Comparison of ENCODE assay signal across 10 mouse cellular contexts in the genomic region with DNA sequence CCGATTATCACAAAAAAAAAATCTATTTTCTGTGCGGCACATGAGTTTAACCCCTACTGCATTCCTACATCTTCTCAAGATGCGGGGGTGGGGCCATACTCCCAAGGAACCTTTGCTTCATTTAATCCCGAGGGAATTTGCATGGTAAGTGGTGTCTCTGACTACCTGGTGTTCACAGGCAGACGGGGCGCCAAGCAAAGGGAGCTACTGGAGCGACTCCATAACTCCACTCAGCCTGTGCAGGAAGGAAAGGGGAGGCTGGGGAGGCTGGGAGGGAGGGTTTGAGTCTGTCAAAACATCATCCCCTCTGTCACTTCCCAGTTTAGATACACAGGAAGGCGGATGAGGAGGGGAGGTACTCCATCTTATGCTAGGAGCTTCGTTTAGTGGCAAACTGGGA.
DNase-seq lines count a peak whose midpoint lies in the region; ATAC-seq and TF ChIP-seq lines count a peak whose summit lies in the region.
"Had no signal": no experiment of that assay in that cellular context is flagged by ENCODE, and none has a peak within 500 bp of the region (broad histone marks: within the 10 kb centered on the region; RNA-seq: fewer than 3 reads in every experiment).

No protein-coding gene starts in this region.

- no peak for TF ChIP-seq POLR2A in cortical plate, adult 2 months (IDR thresholded peaks at IDR 0.05; ENCODE audit: extremely low read depth, insufficient read depth, low read length)
- no peak for TF ChIP-seq POLR2A in thymus, adult 2 months (IDR thresholded peaks at IDR 0.05; ENCODE audit: control insufficient read depth, extremely low read depth, insufficient read depth, low read length, poor library complexity)

- H3K4me3 ChIP-seq in hindbrain, embryonic 13.5 days, result no peak overlapping the region
- no peak overlapping the region for H3K4me3 ChIP-seq in hindbrain, embryonic 10.5 days
- H3K4me3 ChIP-seq in cortical plate, adult 2 months (ENCODE audit: insufficient read depth, low read length), result no peak overlapping the region
- H3K4me3 ChIP-seq in lung, postnatal 0 days (ENCODE audit: low read depth, low read length), result no peak overlapping the region
- no peak overlapping the region for H3K4me3 ChIP-seq in thymus, adult 2 months (ENCODE audit: control insufficient read depth, insufficient read depth, low read length)

- no peak for ATAC-seq in hindbrain, embryonic 13.5 days (ENCODE audit: low FRiP score)
- peak; percentile 47 for ATAC-seq in lung, postnatal 0 days
- no peak for ATAC-seq in cerebellum, adult (ENCODE audit: insufficient number of reproducible peaks, low FRiP score, low TSS enrichment)

- H3K9me3 ChIP-seq in hindbrain, embryonic 13.5 days, result no peaks in the 10 kb centered on the region
- no peaks in the 10 kb centered on the region for H3K9me3 ChIP-seq in hindbrain, embryonic 10.5 days
- H3K9me3 ChIP-seq in lung, postnatal 0 days (ENCODE audit: low read length), result no peaks in the 10 kb centered on the region

- H3K27ac ChIP-seq in hindbrain, embryonic 13.5 days, result peak overlapping the region; percentile 61
- H3K27ac ChIP-seq in hindbrain, embryonic 10.5 days, result no peak overlapping the region
- peak overlapping the region; percentile 19; the same call in 1 of the 2 replicates for H3K27ac ChIP-seq in cortical plate, adult 2 months (ENCODE audit: insufficient read depth, low read length)
- H3K27ac ChIP-seq in lung, postnatal 0 days (ENCODE audit: low read length), result 0 out of 2 replicates have a peak overlapping the region, but pooled peaks have one; percentile 17
- H3K27ac ChIP-seq in thymus, adult 2 months (ENCODE audit: control insufficient read depth, insufficient read depth, low read length), result no peak overlapping the region

- TF ChIP-seq EP300 in lung, postnatal 0 days (IDR thresholded peaks at IDR 0.05), result no peak; the same call in 1 of the 2 replicates

- H3K4me2 ChIP-seq in hindbrain, embryonic 13.5 days, result no peak overlapping the region
- no peak overlapping the region for H3K4me2 ChIP-seq in lung, postnatal 0 days (replicated peaks; ENCODE audit: low read depth, low read length)

- no peaks in the 10 kb centered on the region for H3K27me3 ChIP-seq in hindbrain, embryonic 13.5 days
- no peaks in the 10 kb centered on the region for H3K27me3 ChIP-seq in hindbrain, embryonic 10.5 days (ENCODE audit: insufficient read depth, poor library complexity, severe bottlenecking)
- no peaks in the 10 kb centered on the region for H3K27me3 ChIP-seq in lung, postnatal 0 days (replicated peaks; ENCODE audit: insufficient read depth, low read length)
- no peaks in the 10 kb centered on the region for H3K27me3 ChIP-seq in thymus, adult 2 months (ENCODE audit: control insufficient read depth, insufficient read depth, low read length)
- H3K27me3 ChIP-seq: CH12.LX had no signal

- peaks cover 89% of the 10 kb centered on the region for H3K36me3 ChIP-seq in hindbrain, embryonic 13.5 days
- H3K36me3 ChIP-seq in hindbrain, embryonic 10.5 days, result peaks cover 100% of the 10 kb centered on the region
- H3K36me3 ChIP-seq in lung, postnatal 0 days (ENCODE audit: insufficient read depth, low read length), result peaks cover 29% of the 10 kb centered on the region
- peaks cover 62% of the 10 kb centered on the region for H3K36me3 ChIP-seq in thymus, adult 2 months (ENCODE audit: control insufficient read depth, insufficient read depth, low read length)

- no peak for DNase-seq in hindbrain, embryonic 10.5 days (ENCODE audit: low spot score)
- DNase-seq in kidney, adult 18-20 months, result peak; percentile 44
- no peak for DNase-seq in lung, postnatal 0 days (ENCODE audit: low spot score)
- no peak for DNase-seq in thymus, adult 2 months
- no peak for DNase-seq in B cell, adult 2 months
- DNase-seq: gastrocnemius, postnatal 10 days had no signal

- no peak overlapping the region for H3K9ac ChIP-seq in hindbrain, embryonic 13.5 days
- no peak overlapping the region for H3K9ac ChIP-seq in lung, postnatal 0 days (replicated peaks; ENCODE audit: low read depth)

- no peak for TF ChIP-seq CTCF in cortical plate, adult 2 months (IDR thresholded peaks at IDR 0.05; ENCODE audit: extremely low read depth, insufficient read depth, low read length)
- no peak for TF ChIP-seq CTCF in lung, postnatal 0 days (IDR thresholded peaks at IDR 0.05)
- TF ChIP-seq CTCF in thymus, adult 2 months (IDR thresholded peaks at IDR 0.05; ENCODE audit: borderline replicate concordance, control insufficient read depth, extremely low read depth, insufficient read depth, low read length, poor library complexity), result no peak

- 74% methylated on average over 9 of the region's 9 CpGs for WGBS in hindbrain, embryonic 13.5 days
- WGBS in hindbrain, embryonic 10.5 days, result 78% methylated on average over 9 of the region's 9 CpGs
- 41% methylated on average over 9 of the region's 9 CpGs for WGBS in lung, postnatal 0 days
- WGBS in thymus, adult 2 months, result 90% methylated on average over 9 of the region's 9 CpGs

- peaks cover 24% of the 10 kb centered on the region for H3K4me1 ChIP-seq in hindbrain, embryonic 13.5 days (replicated peaks)
- H3K4me1 ChIP-seq in hindbrain, embryonic 10.5 days (replicated peaks), result peaks cover 18% of the 10 kb centered on the region; the same call in 1 of the 2 replicates
- H3K4me1 ChIP-seq in cortical plate, adult 2 months (ENCODE audit: control insufficient read depth, insufficient read depth, low read length), result peaks cover 8% of the 10 kb centered on the region
- no peaks in the 10 kb centered on the region for H3K4me1 ChIP-seq in lung, postnatal 0 days (ENCODE audit: insufficient read depth, low read depth, low read length)
- H3K4me1 ChIP-seq in thymus, adult 2 months (replicated peaks; ENCODE audit: control insufficient read depth, insufficient read depth, low read length), result no peaks in the 10 kb centered on the region

Comparison
In these comparisons a context has a peak if more than half of its experiments do, and no peak if none do; other contexts are left out.
1. H3K27ac ChIP-seq: peak in hindbrain, embryonic 13.5 days (single experiment), cortical plate, adult 2 months (single experiment) and lung, postnatal 0 days (single experiment); none in hindbrain, embryonic 10.5 days (single experiment) and thymus, adult 2 months (single experiment).